Mouse (Mus musculus) granulocyte monocyte progenitor cell, adult 5-6 weeks (primary cell): ENCODE data around the gene Immp2l. TPM values are rescaled to one million over a fixed set of nuclear protein-coding genes. Genes with fewer than 3 reads are reported as not detected.
A peak's percentile ranks its signal among the peaks of the same experiment; 100 is the strongest.

Experiments used
- ATAC-seq: replicated peaks from 2 replicates; pipeline ENCODE4 v1.8.0; 2016; ENCODE audit warnings: mild to moderate bottlenecking, moderate TSS enrichment, inconsistent platforms; ENCODE audit not compliant: poor library complexity, severe bottlenecking
- total RNA-seq, 2 experiments: library from RNA; stranded (forward) in 1 of 2; stranded (reverse) in 1 of 2; fragments of 200-712, 200-1000 nt in 1 of 2; fragments of >200 nt in 1 of 2; fragmentation: Nextera tagmentation in 1 of 2; gene quantifications; 2 replicates each; pipeline ENCODE4 v1.2.3; 2014 to 2017

The Immp2l gene
- total RNA-seq, 2 experiments from 2014 or later = 3.5 to 8.3 TPM

DNA sequence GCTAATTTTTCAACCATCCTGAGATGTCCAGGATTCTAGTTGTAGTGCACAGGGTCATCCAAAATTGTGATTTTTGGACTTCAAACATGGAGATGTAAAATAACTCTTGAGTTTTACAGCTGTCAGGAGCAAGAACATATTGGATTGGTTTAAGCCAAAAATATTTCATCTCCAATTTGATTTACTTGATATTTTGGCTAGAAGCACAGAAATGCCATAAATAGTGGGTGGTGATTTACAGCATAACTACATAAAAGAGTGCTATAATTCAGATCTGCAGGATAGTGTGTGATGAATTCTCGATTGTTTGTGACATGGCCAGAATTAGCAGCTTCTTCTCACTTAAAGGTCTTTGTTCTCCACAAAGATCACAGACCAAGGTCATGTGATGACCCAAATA, 884.1 kb downstream of the Immp2l start:
- no peak for ATAC-seq

DNA sequence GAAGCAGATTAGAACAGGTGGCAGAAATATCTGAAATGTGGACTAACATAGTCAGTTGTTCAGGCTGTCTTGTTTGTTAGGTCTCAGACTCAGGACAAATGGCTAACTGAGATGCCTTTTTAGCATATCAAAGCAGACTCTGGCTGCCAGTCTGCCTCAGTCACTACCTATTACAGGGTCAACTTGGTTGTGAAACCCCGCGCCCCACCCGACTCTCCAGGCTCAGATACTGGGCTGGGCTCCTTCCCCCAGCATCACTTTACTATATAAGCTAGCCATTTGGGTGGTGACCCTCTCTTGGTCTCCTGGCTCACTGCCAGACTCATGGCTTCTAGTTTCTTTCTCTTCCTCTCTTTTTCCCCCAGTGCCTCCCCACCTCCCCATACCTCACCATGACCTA, 887.7 kb downstream of the Immp2l start:
- no peak for ATAC-seq

DNA sequence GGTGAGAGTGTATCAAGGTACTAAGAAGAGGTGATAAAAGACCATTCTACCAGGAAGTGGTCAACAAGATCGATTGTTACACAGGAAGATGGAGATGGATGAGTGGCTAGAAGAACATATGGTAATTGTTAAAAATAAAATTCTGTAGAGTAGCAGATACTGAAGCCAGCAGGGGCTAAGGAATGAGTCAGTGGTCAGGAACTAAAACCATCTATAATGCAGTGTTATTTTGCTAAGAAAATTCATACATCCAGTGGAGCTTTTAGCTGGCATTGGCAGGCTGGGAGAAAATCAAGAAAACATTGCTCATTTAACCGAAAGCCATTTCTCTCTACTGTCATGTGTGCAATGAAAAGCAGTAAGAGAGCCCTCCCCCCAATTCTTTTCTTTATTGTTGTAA, 913.9 kb downstream of the Immp2l start:
- no peak for ATAC-seq

DNA sequence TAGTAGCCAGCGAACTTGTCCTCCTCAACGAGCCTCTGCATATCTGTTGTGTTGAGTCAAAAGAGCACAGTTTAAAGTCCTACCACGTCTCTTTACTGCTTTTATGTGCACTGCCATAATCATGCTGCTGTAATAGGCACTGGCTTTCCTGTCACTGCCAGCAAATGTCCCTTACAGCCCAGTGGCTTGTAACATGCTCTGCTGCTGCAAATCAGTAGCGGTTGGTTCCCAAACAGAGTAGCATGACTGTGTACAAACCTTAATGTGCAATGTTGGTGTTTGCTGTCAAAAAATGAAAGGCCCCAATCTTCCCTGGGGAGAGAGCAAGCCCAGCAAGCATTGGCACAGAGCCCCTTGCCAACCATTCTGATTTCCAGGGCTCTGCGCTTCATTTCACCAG, 918.0 kb downstream of the Immp2l start:
- no peak for ATAC-seq

DNA sequence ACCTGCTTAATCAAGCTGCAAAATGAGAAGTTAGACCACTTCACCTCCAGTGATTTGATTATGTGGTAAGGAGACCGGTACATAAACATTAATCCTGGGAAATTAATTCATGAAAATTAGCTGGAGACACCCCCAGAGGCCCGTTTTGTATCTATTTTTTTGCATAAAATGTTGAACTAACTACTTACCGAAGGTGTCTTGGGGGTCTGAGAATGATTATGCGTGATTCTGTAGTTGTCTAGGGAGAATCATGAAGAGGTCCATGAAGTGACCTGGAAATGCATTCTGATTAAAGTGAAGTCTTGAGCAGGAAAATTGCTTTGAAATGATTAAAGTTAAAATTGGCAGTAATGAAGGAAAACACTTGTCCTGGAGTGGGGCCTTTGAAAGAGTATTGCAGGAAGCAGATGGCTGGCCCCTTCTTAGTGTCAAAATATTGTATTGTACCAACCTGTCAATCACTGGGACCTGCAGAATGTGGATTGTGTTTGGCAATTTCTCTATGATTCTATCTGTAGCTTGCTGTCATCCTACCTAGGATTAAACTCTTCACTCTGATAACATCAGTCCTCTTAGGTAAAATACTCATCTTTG, 920.3 kb downstream of the Immp2l start:
- ATAC-seq = no peak

DNA sequence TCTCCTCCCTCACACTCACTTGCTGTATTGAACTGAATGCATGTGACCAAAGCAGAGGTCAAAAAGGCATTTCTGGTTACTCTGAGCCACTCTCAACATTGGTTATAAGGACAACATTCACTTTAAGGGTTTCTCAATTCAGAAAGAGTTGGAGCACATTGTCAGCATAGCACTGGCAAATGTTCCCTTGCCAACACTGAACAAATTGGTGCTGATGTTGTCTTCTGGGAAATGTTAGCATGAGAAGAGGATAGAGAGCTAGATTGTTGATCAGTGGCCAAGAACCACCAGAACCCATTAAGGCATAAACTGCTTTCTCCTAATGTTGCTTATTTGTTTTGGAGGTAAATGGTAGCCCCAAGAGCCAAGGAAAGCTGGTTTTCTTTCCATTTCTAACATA, 922.6 kb downstream of the Immp2l start:
- no peak for ATAC-seq

DNA sequence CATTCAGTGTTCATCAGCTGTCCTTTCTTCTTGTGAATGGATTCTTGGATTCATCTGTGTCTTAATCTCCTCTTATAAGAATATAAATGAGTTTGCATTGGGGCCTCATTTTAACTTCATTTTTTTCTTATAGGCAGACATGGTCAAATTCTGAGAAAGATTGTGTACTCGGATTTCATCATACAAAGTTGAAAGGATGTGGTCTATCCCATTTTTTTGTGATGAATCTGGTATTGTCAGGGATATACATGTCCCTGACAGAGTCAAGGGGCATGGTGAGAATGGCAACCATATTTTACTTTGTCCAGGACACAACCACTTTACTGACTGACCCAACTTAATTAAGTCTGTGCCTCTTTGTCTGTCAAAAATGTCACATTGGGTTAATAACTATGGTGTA, 925.5 kb downstream of the Immp2l start:
- ATAC-seq = no peak

DNA sequence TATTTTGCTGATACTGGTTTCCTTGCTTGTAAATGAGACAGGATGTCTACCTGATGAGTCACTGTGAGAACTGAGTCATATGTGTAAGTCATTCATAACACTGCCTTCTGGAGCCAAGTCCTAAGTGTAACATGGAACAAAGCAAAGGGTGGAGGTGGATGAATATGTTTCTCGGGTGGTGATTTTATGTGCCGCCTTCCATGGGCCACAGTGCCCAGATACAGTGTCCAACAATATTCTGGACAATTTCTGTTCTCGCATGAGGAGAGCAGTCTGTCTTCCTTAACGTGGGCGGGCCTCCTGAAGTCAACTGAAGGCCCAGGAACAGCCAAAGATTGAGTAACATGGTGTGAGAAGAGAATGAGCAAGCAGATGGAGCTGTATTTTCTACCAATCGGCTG, 926.0 kb downstream of the Immp2l start:
- ATAC-seq = no peak

DNA sequence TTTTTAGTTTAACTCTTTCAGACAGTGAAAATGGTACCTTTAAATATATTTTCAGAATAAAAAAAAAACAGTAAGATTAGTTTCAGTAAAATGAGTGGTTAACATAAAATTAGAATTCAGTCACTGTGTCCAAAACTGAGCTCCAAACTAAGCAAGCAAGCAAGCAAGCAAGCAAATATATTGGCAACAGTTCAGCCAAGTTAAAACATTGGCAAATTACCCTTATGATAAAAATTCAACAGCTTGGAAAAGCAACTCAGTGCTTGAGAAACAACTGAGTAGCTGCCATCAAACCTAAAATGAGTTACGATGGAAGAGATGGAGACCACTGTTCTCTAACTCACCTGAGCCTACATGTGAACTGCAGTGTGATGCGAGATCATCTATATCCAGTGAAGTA, 926.8 kb downstream of the Immp2l start:
- ATAC-seq = no peak

DNA sequence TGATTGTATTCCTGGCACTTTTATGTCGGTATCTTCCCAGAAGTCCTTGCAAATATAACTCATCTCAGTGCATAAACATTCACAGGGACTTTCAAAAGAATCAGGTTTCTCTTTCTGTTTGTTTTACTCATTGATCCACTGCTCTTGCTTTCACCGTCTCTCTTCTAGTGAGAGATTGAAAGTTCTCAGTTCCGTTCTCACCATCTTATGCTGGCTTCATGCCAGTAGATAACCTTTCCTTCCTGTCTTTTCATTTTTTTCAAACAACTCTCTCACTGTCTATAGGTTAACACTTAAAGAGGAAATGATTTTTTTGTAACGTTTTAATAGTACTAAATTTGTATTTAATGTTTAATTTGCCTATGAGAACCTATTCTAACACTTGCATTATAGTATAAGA, 937.1 kb downstream of the Immp2l start:
- ATAC-seq = no peak

DNA sequence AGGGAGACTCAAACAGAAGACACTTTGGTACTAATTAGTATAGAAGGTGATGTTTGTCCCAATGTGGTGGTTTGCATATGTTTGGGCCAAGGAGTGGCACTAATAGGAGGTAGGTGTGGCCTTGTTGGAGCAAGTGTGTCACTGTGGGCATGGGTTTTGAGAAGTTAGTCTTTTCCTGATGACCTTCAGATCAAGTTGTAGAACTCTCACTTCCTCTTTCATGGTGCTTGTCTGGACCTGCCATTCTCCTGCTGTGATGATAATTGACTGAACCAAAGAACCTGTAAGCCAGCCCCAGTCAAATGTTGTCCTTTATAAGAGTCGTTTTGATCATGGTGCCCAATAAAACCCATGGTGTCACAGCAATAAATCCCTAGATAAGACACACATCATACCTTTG, 967.5 kb downstream of the Immp2l start:
- peak; percentile 12; the same call in 1 of the 2 replicates for ATAC-seq
